Mouse (Mus musculus): ENCODE data around the gene Txndc8.

Txndc8 gene

DNA sequence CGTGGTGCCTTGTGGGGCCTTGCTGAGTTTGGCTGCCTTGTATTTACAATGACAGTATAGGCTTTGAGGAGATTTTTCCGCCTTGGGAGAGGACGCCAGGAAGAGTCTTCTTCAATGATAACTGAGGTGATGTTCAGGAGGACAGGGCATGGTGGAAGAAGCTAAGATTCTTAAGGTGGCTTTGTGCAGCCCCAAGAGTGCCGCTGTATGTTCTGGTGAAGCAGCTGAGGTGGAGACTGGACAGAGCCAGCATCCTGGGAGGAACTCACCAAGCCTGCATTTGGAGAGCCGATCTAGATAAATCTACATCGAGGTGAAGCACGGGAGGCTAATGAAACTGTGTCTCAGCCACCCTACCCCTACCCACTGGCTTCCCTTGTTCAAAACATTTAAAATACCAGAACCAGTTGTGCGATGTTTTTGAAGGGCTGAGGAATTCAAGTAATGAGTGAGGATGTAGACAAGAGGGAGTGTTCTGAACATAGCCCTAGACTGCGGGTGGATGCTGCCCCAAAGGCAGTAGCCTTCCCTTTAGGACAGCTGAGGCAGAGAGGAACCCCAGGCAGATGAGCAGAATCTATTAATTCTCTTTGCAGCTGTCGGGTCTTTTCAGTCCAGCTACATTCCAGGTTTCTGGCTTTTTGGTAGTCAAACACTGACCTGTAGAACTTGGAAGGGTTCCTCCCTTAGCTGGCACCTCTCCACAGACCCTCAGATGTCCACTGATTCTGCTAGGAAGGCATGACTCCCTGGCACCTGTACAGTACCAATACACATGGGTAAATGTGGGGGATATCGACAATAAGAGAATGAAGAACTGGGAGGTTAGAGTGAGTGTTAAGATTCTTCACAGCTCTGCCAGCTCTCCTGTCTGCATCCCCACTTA is 51.5 kb downstream of the Txndc8 start:
- in situ Hi-C loops (cut with MboI, MseI), result no loop called here

DNA sequence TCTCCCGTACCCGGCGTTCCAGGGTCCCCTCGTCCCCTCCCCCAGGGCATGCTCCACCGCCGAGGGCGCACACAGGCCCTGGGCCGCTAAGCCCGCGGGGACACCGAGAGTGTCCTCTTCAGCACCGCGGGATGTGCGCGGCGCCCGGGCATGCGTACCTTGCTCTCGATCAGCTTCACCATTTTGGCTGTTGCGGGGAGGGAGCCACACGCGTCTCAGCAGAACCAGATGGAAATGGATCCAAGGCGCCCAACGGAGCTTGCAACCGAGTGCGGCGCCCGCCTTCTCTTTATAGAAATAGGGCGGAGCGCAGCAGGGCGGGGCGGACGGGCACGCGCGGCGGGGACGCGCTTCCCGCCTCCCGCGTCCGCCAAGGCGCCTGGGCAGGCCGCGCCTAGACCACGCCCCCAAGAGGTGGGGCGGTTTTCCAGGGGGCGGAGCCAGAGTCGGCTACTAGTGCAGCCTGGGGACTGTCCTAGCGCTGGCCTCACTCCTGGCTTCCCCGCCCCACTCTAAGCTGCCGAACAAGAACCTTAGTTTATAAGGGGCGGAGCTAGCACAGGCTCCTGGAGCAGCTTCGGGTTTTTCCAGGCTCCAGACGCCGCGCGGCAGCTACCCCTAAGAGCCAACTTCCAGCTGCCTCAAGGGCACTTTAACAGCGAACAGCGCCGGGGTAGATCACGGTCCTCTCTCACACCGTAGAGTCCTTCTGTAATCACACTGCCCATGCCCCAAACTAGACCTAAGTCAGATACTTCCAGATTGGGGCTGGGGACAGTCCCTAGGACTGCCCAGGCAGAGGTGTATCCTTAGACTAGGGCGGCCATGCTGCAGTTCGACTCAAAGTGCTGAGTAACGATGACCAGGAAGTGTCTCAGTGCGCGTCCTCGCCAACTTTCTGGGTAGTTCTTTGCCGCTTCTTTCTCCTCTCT is 52.6 kb downstream of the Txndc8 start, which contains the start of gene Txn1:
TSS of gene Txn1 (minus strand) at position 383 of the 932 bp plus-strand sequence.
- in situ Hi-C loops (cut with MboI, MseI), result no loop called here

DNA sequence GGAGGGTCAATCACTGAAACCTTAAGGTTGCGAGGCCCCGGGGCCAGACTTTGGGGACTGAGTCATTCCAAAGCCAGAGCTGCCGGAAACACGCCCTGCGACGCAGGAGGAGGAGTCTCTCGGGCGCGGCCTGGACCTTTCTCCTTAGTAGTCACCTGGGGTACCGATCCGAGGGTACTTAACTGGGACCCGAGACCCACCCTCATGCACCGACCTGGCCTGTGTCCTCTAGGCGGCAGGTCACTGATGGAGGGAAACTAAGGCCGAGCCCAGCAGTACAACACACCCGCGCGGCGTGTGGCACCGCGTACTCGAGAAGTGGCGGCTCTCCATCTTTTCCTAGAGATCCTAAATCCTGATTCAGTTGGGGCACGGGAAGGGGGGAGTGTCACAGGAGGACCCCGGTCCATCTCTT is 53.4 kb downstream of the Txndc8 start:
- in situ Hi-C loops (cut with MboI, MseI), result no loop called here

DNA sequence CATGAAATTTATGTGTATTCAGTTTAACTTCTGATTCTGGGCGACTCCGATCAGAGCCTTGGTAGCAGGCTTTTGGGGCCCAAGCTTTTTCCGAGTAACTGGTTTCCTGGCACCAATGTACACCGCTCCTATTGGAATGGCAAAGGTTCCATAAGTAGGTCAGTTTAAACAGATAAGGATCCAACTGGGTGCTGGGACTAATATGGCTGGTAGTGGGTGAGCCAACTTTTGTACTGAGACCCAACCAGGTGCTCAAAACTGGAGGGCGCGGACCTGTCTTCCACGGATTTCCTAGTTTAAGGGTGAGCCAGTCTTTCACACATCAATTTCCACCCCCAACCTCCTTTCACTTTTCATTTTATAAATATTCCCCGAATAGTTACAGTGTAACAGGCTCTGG is 53.9 kb downstream of the Txndc8 start:
- in situ Hi-C loops (cut with MboI, MseI), result no loop called here

DNA sequence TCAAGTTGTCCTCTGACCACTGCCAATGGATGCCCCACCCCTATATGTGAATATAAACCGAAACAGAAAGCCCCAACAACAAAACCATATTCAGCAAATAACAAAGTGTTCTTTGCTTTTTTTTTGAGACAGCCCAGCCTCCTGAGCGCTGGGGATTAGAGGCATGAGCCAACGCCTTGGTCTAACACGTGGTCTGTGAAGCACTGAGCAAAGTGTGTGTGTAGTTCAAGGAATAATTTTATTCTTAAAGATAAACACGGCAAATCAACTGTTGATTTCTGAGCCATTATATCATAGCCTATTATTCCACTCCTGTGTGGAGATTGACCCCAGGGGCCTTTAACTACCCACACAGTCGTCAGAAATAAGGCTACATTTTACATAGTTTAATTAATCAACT is 54.3 kb downstream of the Txndc8 start:
- in situ Hi-C loops (cut with MboI, MseI), result no loop called here

DNA sequence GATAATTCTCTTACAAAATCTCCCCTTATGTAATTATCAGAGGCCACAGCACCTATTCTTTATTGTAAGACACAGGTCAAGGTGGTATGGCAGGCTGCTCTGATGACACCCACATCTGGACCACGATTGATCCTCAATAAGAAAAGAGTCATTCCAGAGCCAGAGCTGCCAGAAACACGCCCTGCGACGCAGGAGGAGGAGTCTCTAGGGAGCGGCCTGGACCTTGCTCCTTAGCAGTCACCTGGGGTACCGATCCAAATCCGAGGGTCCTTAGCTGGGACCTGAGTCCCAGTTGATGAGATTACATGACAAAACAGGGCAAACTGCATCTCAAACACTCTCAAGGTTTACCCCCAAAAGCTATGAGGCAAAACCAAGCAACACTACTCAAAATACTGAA is 55.1 kb downstream of the Txndc8 start:
- in situ Hi-C loops (cut with MboI, MseI), result no loop called here

DNA sequence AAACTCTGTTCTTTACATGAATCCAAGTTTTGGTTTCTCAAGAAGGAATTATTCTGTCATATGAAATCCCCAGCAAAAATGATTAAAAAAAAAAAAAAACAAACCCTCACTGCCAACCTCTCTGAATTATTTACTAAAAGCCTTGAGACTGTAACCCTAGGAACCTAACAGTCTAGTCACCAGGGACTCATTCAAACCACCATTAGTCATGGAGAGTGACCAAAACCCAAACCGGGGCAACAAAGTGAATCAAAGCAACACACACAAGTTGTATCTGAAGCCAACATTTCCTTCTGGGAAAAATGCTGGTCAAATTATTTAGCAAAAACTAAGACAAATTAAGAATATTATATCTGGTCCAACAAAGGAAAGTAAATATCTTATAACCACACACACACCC is 56.0 kb downstream of the Txndc8 start:
- in situ Hi-C loops (cut with MboI, MseI), result no loop called here

DNA sequence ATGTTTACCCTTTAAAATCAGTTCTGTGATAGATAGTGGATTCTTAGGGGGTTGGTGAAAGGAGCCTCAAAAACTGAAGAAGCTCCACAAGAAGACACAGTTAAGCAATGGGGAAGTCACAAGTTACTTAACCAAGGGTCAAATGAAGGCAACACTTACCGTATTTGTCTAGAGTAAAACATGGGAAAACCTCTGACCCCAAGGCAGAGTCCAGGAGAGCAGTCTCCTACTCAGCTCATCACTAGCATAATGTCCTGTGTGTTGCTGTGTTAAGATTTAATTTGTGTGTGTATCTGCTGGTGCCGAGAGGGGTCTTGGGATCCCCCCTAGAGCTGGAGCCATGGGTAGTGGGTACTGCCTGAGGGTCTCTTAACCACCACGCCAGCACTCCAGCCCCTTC is 56.5 kb downstream of the Txndc8 start:
- in situ Hi-C loops (cut with MboI, MseI), result no loop called here

DNA sequence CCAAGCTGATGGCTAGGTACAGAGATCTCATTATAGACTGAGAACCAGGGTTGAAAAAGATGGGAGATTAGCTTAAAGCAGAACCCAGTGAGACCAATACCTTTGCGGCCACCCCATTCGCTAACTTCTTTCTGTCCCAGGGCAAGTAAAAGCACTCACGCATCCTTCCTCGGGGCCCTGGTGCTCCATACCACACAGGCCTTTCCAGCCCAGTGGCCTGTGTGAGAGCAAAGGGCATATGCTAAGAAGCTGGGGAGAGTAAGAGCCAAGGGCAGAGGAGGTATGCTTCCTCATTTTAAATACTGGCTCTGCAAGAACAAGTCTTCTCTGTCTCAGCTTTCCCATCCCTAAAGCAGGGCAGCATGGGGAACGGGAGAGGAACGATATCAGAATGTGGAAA is 59.1 kb downstream of the Txndc8 start:
- in situ Hi-C loops (cut with MboI, MseI), result no loop called here

DNA sequence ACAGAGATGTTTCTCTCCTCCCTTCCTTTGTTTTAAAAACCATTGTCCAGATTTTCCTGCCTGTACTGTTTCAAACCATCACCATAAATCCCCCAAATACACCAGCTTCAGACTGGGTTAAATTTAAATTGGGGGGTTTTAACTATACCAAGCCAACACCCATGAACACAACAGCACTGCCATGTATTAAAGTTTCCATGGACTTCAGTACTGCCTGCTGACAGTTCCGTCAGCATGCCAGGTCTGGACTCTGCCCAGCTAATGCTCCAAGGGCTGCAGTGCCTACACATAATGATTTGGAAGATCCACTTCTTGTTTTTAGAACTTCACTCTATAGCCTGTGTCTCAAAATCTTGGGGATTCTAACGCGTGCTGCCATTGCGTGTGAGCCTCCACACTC is 61.4 kb downstream of the Txndc8 start:
- in situ Hi-C loops (cut with MboI, MseI), result no loop called here

DNA sequence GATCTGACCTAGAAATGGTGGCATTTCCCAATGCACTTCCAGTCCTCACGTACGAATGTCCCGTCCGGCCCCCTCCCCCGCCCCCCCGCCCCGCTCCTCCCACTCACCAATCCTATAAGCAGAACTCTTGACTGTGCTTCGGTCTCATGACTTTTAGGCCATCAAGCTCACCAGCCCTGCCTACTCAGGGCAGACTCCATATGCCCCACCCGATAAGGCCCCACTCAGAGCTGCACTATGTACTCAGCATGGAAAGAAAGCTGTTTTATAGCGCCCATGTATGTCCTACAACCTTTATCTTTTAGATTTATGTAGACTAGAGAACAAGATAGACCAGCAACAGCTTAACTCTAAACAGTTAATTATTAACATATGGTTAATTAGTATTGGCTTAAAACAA is 61.9 kb downstream of the Txndc8 start:
- in situ Hi-C loops (cut with MboI, MseI), result no loop called here

DNA sequence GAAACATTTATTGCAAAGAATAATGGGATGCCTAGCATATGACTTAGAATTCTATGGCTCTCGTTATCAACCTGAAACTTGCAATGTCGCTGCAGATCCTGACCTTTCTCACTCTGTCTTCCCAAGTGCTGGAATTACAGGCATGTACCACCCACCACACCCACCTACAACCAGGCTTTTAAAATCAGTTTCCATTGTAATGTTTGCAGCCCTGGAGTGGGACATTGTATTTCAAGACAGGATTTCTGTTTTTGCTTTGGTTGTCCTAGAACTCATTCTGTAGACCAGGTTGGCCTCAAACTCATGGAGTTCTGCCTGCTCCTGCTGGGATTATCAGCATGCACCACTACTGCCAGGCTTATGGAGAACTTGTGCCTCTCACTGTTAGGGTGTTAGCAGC is 66.0 kb downstream of the Txndc8 start:
- in situ Hi-C loops (cut with MboI, MseI), result no loop called here

DNA sequence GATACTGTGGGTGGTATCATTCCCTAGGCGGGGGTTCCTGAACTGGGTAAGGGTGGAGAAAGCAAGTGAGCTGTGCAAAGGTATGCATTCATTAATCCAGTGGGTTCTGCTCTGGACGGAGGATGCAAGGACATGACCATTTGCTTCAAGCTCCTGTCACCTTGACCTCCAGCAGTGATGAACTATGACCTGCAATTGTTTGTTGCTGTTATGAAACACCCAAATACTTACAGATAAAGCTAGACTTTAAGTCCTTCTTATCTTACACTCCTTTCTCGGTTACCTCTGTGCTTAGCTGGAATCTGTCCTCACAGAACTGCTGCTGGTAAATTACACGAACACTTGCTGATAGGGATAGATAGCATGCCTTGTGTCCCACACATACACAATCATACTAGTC is 68.3 kb downstream of the Txndc8 start:
- in situ Hi-C loops (cut with MboI, MseI), result no loop called here

DNA sequence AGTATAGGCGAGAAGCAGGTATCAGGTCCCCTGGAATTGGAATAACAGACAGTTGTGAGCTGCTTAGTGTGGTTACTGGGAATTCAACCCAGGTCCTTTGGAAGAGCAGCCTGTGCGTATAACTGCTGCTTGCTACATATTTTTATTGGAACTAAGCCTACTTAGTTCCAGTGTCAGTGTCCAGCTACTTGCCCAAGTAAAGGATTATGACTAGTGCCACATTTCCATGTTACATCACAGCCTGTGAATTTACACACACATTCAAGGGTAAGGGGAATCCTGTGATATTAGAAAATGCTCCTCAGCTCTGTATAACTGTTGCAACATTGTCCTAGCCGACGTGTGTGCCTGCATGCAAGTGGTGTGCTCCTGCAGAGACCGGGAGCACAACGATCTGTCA is 71.6 kb downstream of the Txndc8 start:
- in situ Hi-C loops (cut with MboI, MseI), result no loop called here

DNA sequence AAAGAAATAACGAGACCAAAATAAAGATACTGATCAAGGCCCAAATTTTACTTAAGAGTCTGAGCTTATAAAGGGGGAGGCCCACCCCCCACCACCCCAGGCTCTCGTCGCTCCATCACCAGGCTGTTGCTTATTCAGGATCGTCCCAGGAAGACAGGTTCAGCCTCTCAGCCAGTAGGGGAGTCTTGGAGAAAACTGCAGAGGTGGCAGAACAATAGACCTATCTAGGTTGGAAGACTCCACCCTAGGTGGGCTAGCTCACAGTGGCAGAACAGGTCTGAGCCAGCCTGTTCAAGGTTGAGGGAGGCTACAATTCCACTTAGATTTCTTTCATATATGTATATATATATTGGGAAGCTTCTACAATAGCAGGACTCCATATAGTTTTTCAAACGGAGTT is 74.7 kb downstream of the Txndc8 start:
- in situ Hi-C loops (cut with MboI, MseI), result no loop called here
